Mouse (Mus musculus) embryonic facial prominence, embryonic 15.5 days (tissue): Measurements from ENCODE around the gene Ankrd23. TPM values are rescaled to one million over a fixed set of nuclear protein-coding genes. Genes with fewer than 3 reads are reported as not detected.

Experiments
- ATAC-seq: fragments of 200-750 bp; cut with Nextera tagmentation; 2 replicates; pipeline ENCODE4 v1.8.0; 2017; ENCODE audit warnings: low read depth, moderate TSS enrichment; ENCODE audit not compliant: insufficient number of reproducible peaks, low FRiP score, low TSS enrichment
- H3K27ac ChIP-seq: fragments of 300-500 bp; sonication (generic); replicated peaks from 2 replicates; pipeline ENCODE4 v1.5.1; 2015; ENCODE audit warnings: mild to moderate bottlenecking, inconsistent platforms
- H3K27me3 ChIP-seq: fragments of 300-500 bp; sonication (generic); 2 replicates; pipeline ENCODE4 v1.6.1; 2015; ENCODE audit warnings: inconsistent platforms
- H3K36me3 ChIP-seq: fragments of 300-500 bp; sonication (generic); 2 replicates; pipeline ENCODE4 v1.6.1; 2015; ENCODE audit warnings: mild to moderate bottlenecking, inconsistent platforms
- H3K4me1 ChIP-seq: fragments of 300-500 bp; sonication (generic); 2 replicates; pipeline ENCODE4 v1.6.1; 2015; ENCODE audit warnings: inconsistent platforms
- H3K4me2 ChIP-seq: fragments of 300-500 bp; sonication (generic); replicated peaks from 2 replicates; pipeline ENCODE4 v1.6.1; 2015; ENCODE audit warnings: mild to moderate bottlenecking, inconsistent platforms
- H3K4me3 ChIP-seq: fragments of 300-500 bp; sonication (generic); replicated peaks from 2 replicates; pipeline ENCODE4 v1.5.1; 2015; ENCODE audit warnings: mild to moderate bottlenecking, inconsistent platforms
- H3K9ac ChIP-seq: fragments of 300-500 bp; sonication (generic); 2 replicates; pipeline ENCODE4 v1.6.1; 2015; ENCODE audit warnings: inconsistent platforms
- H3K9me3 ChIP-seq: fragments of 300-500 bp; sonication (generic); replicated peaks from 2 replicates; pipeline ENCODE4 v1.6.1; 2016; ENCODE audit warnings: inconsistent platforms
- WGBS: fragments of 180-500 bp; shearing (Covaris S2); methylation state at CpG from one replicate; pipeline ENCODE4 v1.1.7; 2015; 5-methylcytosine and 5-hydroxymethylcytosine counted together
- polyA plus RNA-seq: library from polyadenylated mRNA; unstranded; fragments of >200 nt; fragmentation: Nextera tagmentation; extraction: Ambion mirVana; gene quantifications from 2 replicates; pipeline ENCODE4 v1.2.1, GENCODE M21; 2015

The Ankrd23 gene
- polyA plus RNA-seq, 1 experiment from 2014 or later, result 21.6 TPM

DNA sequence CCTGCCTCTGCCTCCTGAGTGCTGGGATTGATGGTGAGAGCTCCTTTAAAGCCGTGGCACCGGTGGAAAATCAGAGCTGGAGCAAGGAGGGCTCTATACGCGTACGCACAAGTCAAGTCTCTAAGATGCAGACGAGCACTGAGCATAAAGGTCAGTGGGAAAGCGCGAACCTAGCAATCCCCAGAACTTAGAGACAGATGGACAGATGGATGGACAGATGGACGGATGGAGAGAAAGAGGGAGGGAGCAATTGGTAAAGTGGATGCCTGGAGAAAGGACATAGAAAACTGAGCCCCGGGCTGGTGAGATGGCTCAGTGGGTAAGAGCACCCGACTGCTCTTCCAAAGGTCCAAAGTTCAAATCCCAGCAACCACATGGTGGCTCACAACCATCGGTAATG lies 4.1 kb upstream of the Ankrd23 start:
- H3K9me3 ChIP-seq, result no peaks in the 10 kb centered on the region
- WGBS, result 95% methylated on average over 12 of the region's 12 CpGs
- no peaks in the 10 kb centered on the region for H3K27me3 ChIP-seq
- H3K4me3 ChIP-seq, result no peak overlapping the region
- peaks cover 37% of the 10 kb centered on the region for H3K36me3 ChIP-seq
- no peak for ATAC-seq
- H3K4me1 ChIP-seq, result peaks cover 5% of the 10 kb centered on the region; the same call in 1 of the 2 replicates
- H3K4me2 ChIP-seq, result no peak overlapping the region
- no peak overlapping the region for H3K27ac ChIP-seq
- no peak overlapping the region for H3K9ac ChIP-seq

DNA sequence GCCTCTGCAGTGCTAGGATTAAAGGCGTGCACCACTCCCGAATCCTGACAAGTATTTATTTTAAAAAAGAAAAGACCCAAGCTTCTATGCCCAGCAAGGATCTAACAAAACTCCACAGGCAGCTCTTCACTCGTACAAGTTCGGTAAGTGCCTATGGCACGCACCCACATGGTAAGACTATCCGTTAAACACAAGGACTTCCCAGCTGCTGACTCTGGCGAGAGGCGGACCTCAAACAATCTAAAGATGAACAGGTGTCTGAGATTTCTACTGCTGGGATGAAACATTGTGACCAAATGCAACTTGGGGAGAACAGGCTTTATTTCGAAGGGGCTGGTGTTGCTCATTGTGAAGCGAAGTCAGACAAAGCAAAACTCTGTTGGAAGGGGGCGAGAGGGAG lies 3.4 kb upstream of the Ankrd23 start:
- ATAC-seq, result no peak
- WGBS, result 85% methylated on average over 11 of the region's 11 CpGs
- H3K36me3 ChIP-seq, result peaks cover 37% of the 10 kb centered on the region

DNA sequence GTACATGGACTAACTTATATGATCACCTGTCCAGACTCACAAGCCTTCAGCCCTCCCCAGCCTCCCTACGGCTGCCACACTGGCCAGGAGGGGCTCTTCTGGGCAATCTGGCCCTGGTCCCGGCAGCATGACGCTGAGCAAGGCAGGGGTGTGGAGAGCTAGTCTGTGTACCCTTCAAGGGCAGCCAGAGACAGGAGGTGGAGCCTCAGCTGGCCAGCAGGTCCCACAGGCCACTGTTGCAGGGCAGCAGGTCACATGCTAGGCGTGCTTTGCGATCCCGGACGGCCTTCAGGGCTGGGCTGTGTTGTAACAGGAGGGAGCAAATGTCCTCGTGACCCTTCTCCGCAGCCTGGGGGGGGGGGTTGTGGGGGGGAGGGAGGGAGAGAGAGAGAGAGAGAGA lies 2.5 kb upstream of the Ankrd23 start, which contains the start of gene Gm42417:
Gm42417 (minus strand) TSS at position 244 of the 400 bp plus-strand sequence.
- H3K4me2 ChIP-seq, result no peak within 1 kb of the TSS
- peaks cover 37% of the 10 kb centered on the region for H3K36me3 ChIP-seq
- H3K4me1 ChIP-seq, result peaks cover 9% of the 10 kb centered on the region
- 56% methylated on average over 9 of the region's 9 CpGs for WGBS
- ATAC-seq, result no peak
- no peaks in the 10 kb centered on the region for H3K27me3 ChIP-seq
- no peaks in the 10 kb centered on the region for H3K9me3 ChIP-seq
- no peak within 1 kb of the TSS for H3K4me3 ChIP-seq
- no peak within 1 kb of the TSS for H3K9ac ChIP-seq
- H3K27ac ChIP-seq, result no peak within 1 kb of the TSS

More for the DNA sequence above, 3.4 kb upstream of the Ankrd23 start:
- no peak overlapping the region for H3K4me3 ChIP-seq
- H3K27ac ChIP-seq, result no peak overlapping the region
- H3K4me2 ChIP-seq, result no peak overlapping the region
- H3K9me3 ChIP-seq, result no peaks in the 10 kb centered on the region
- no peaks in the 10 kb centered on the region for H3K27me3 ChIP-seq
- H3K4me1 ChIP-seq, result no peaks in the 10 kb centered on the region
- no peak overlapping the region for H3K9ac ChIP-seq

DNA sequence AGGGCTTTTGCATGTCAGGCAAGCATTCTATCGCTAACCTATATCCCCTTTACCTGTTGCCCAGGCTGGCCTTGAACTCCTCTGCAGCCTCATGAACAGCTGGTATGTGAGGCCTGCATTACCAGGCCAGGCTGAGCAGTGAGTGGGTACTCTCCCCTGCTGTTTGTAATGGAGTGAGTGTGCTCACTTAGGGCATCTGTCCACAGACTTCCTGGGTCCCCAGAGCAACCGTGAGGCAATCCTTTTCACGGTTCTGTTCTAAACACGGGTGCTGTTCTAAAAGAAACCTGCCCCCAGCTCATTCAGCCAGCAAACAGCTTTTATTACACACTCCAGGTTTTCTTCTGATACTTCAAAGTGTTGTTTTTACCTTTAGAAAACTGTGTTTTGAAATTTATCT lies 2.0 kb upstream of the Ankrd23 start:
- no peak overlapping the region for H3K9ac ChIP-seq
- ATAC-seq, result no peak
- WGBS, result 79% methylated on average over 4 of the region's 4 CpGs

DNA sequence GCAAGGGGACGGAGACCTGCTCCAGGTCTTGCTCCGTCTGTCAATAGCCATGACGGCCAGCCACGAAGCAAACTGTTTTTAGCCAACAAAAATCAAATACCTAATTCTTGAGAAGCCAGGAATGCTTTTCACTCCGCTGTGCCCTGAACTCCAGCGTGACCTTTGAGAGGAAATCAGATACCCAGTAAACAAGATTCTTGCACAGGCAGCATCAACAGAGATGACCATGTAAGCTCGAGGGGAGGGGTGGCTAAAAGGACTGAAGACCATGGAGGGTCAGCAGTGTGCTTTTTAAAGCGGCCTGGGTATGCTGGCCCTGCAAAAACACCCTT lies 320 bp downstream of the Ankrd23 start:
- WGBS, result 63% methylated on average over 8 of the region's 8 CpGs
- Histone ChIP-seq H3K4me3 (no peak overlapping the region), H3K4me2 (no peak overlapping the region), H3K27ac (no peak overlapping the region), H3K27me3 (no peaks in the 10 kb centered on the region), H3K9me3 (no peaks in the 10 kb centered on the region), H3K4me1 (peaks cover 21% of the 10 kb centered on the region), H3K9ac (no peak overlapping the region), H3K36me3 (peaks cover 29% of the 10 kb centered on the region)
- ATAC-seq, result no peak

More for the DNA sequence above, 2.0 kb upstream of the Ankrd23 start:
- Histone ChIP-seq H3K36me3 (peaks cover 37% of the 10 kb centered on the region), H3K9me3 (no peaks in the 10 kb centered on the region), H3K4me3 (no peak overlapping the region), H3K4me2 (no peak overlapping the region), H3K4me1 (peaks cover 14% of the 10 kb centered on the region), H3K27me3 (no peaks in the 10 kb centered on the region), H3K27ac (no peak overlapping the region)

DNA sequence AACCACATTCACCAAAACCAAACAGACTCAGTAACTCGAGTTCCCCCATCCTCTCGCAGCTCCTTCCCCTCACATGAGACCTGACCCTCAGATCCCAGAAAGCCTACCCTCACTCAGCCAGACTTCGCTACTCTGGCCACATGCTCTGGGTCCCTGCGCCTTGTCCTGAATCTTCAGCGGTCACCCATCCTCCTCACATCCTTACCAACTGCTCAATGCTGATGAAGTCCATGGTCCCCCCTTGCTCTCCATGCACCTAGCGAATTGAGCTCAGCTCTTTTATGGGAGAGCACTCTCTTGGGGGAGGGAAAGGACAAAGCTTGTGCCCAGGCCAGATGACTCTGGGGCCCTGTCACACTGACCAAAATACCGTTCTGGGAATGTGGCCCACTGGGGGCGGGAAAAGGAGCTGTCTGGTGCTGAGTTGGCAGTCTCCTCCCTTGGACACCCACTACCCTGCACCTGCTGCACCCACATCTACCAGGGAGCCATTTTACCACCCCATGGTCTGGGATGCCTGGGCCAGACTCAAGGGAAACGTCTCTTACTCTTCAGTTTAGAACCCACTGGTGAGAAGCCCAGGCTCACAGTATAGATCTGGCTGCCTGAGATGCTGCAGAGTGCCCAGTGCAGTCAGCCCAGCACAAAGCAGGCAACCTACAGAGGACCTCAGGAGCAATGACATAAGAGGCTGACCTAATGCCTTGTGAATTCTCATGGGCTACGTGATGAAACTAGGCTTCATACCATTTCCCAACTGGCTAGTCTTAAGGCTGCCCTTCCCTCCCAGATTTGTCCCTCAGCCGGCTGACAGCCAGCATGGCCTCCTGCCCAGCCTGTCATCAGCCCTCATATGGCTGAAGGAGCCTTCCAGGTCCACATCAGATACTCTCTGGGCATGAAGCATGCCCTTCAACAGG lies 946 bp downstream of the Ankrd23 start:
- Histone ChIP-seq H3K36me3 (peaks cover 31% of the 10 kb centered on the region), H3K27ac (no peak overlapping the region), H3K9me3 (no peaks in the 10 kb centered on the region), H3K9ac (no peak overlapping the region), H3K4me3 (no peak overlapping the region), H3K4me1 (peaks cover 21% of the 10 kb centered on the region), H3K27me3 (no peaks in the 10 kb centered on the region), H3K4me2 (no peak overlapping the region)
- ATAC-seq, result no peak
- WGBS, result 83% methylated on average over 11 of the region's 11 CpGs

DNA sequence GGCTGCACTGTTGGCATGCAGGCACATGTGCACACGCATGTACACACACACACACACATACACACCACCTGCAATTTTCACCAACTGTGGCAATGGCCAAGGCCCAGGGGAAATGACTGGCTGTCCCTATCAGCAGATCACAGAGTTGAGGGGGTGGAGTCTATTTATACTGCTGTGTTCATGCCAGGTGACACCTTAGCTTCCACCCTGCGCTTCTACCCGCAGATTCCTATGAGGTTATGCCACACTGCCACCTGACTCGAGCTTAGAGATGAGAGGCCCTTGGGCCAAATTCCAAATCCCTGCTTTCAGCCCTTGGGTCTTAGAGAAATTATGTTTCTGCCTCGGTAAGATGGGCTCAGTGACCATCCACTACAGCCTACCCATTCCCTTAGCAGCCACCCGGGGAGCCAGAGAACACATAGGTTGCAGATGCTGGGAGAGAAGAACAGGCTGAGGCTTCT lies 2.1 kb downstream of the Ankrd23 start:
- H3K4me1 ChIP-seq, result peaks cover 21% of the 10 kb centered on the region
- ATAC-seq, result no peak
- 64% methylated on average over 6 of the region's 6 CpGs for WGBS
- peaks cover 27% of the 10 kb centered on the region for H3K36me3 ChIP-seq
- no peaks in the 10 kb centered on the region for H3K27me3 ChIP-seq
- H3K9me3 ChIP-seq, result no peaks in the 10 kb centered on the region
- no peak overlapping the region for H3K4me2 ChIP-seq
- H3K27ac ChIP-seq, result no peak overlapping the region; the same call in 1 of the 2 replicates
- no peak overlapping the region for H3K4me3 ChIP-seq
- H3K9ac ChIP-seq, result no peak overlapping the region

DNA sequence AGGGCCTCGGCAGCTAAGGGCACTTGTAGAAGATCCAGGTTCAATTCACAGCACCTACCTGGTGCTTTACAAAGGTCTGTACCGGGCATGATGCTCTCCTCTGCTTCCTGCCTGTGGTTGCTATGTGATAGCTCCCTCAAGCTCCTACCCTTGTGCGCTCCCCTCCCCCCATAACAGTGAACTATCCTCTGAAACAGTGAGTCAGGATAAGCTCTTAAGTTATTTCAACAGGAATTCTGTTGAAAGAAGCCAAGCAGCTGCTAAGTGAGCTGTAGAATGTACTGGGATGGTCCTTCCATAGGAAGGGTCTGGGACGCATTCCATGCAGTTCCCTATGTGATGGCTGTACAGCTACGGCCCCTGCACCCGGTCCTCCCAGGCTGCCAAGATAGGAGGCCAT lies 3.1 kb downstream of the Ankrd23 start:
- Histone ChIP-seq H3K9ac (no peak overlapping the region), H3K4me1 (peaks cover 21% of the 10 kb centered on the region), H3K4me2 (no peak overlapping the region), H3K4me3 (no peak overlapping the region), H3K36me3 (peaks cover 20% of the 10 kb centered on the region), H3K27ac (peak overlapping the region; percentile 66), H3K9me3 (no peaks in the 10 kb centered on the region), H3K27me3 (no peaks in the 10 kb centered on the region)
- ATAC-seq, result no peak
- WGBS, result 61% methylated on average over 6 of the region's 6 CpGs

DNA sequence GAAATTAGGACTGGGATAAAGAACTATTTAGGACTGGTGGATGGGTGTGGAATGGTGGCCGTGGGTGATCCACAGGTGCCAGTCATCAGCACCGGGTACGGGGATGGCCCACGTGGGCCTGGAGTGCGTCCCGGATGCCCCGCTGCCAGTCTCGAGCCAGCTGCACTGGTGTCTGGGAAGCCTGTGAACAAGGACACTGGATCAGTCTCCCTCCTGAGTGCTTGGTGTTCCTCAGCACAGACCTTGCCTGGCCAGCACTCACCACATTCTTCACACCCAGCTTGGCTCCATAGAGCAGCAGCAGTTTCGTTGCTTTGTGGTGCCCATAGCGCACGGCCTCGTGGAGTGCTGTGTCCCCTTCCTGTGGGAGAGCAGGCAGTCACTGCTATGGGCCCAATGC lies 5.2 kb downstream of the Ankrd23 start:
- Histone ChIP-seq H3K27ac (no peak overlapping the region), H3K9me3 (no peaks in the 10 kb centered on the region), H3K9ac (no peak overlapping the region), H3K4me3 (no peak overlapping the region), H3K36me3 (peaks cover 19% of the 10 kb centered on the region; the same call in 1 of the 2 replicates), H3K4me2 (no peak overlapping the region), H3K27me3 (no peaks in the 10 kb centered on the region), H3K4me1 (peaks cover 25% of the 10 kb centered on the region)
- WGBS, result 89% methylated on average over 12 of the region's 12 CpGs
- ATAC-seq, result no peak

DNA sequence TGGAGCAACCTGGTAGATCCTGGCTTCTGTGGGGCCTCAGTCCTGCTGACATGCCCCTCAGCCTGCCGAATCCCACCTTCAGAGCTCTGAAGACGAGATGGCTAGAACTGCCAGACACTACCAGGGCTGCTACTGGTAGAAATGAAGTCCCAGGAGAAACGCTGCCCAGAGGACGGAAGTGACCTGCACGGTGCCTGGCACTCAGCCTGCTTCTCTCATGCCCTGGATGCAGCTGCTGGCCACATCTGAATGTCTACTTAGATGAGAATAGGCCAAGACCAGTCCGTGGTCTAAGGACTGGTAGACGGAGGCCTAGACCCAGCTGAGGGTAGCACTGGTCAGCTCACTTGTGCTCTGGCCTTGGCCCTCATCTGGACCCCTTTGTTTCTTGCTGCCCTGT lies 5.7 kb downstream of the Ankrd23 start:
- H3K27ac ChIP-seq, result no peak overlapping the region
- WGBS, result 87% methylated on average over 7 of the region's 7 CpGs
- ATAC-seq, result no peak
- H3K27me3 ChIP-seq, result no peaks in the 10 kb centered on the region
- no peaks in the 10 kb centered on the region for H3K9me3 ChIP-seq
- peaks cover 25% of the 10 kb centered on the region for H3K4me1 ChIP-seq
- no peak overlapping the region for H3K4me3 ChIP-seq
- peaks cover 24% of the 10 kb centered on the region; the same call in 1 of the 2 replicates for H3K36me3 ChIP-seq
- no peak overlapping the region for H3K4me2 ChIP-seq
- H3K9ac ChIP-seq, result no peak overlapping the region

DNA sequence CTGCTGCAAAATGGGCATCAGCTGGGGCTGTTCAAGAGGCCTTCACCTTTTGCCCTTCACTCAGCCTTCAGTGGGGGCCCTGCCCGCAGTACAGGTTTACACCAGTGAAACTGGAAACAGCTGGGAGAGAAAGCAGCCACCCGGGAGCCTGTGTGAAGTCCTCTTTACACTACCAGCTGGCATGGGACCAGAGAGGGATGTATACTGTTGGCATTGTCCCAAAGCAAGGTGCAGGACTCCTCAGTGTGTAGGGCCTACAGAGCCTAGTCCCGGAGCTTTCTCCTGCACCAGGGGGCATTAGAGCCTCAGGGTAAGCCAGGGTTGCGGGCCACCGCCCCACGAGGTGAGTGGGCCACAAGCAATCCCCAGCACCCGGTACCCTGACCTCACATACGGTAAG lies 6.2 kb downstream of the Ankrd23 start:
- no peaks in the 10 kb centered on the region for H3K27me3 ChIP-seq
- no peaks in the 10 kb centered on the region for H3K9me3 ChIP-seq
- H3K9ac ChIP-seq, result no peak overlapping the region
- peaks cover 25% of the 10 kb centered on the region for H3K4me1 ChIP-seq
- no peak overlapping the region for H3K4me3 ChIP-seq
- no peak for ATAC-seq
- H3K36me3 ChIP-seq, result peaks cover 28% of the 10 kb centered on the region
- 63% methylated on average over 8 of the region's 8 CpGs for WGBS
- no peak overlapping the region for H3K27ac ChIP-seq
- no peak overlapping the region for H3K4me2 ChIP-seq

DNA sequence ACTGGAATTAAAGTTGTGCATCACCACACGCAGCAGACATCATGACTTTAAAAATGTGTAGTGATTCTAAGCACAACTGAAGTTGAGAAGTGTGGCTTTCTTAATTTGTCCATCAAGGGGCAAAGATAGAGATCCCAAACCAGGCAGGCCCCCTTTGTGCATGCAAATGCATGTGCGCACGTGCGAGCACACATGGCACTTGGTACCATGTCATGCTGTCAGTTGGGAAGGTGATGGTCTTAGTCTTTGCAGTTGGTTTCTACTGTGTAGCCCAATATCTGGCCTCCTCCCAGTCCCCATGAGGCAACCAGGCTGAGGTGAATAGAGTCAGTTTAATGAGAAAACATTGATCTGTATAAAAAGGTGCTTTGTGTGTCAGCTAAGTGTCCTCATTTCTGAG lies 6.8 kb downstream of the Ankrd23 start:
- H3K36me3 ChIP-seq, result peaks cover 35% of the 10 kb centered on the region
- WGBS, result 93% methylated on average over 4 of the region's 4 CpGs
- H3K4me3 ChIP-seq, result no peak overlapping the region
- ATAC-seq, result no peak
- H3K4me1 ChIP-seq, result peaks cover 22% of the 10 kb centered on the region
- H3K9ac ChIP-seq, result no peak overlapping the region
- no peak overlapping the region for H3K27ac ChIP-seq
- H3K4me2 ChIP-seq, result no peak overlapping the region
- H3K27me3 ChIP-seq, result no peaks in the 10 kb centered on the region
- H3K9me3 ChIP-seq, result no peaks in the 10 kb centered on the region
